Mouse (Mus musculus): Measurements from ENCODE around the gene Disp3. TPM values are rescaled to one million over a fixed set of nuclear protein-coding genes. Genes with fewer than 3 reads are reported as not detected.
A peak's percentile ranks its signal among the peaks of the same experiment; 100 is the strongest.

Disp3 gene
- 0.39 TPM in 1 of 2 replicates, not detected in the other for total RNA-seq (2014; rRNA removed; ENCODE audit: low replicate concordance)
- 0.11 TPM in 1 of 2 replicates, not detected in the other for polyA plus RNA-seq (2015; fragmentation: Nextera tagmentation; extraction: Ambion mirVana)

- no peak for ATAC-seq (ENCODE audit: insufficient read depth, low read depth)
- no peaks in the 10 kb centered on the region for H3K9me3 ChIP-seq (replicated peaks; ENCODE audit: control insufficient read depth, low read length)
- peaks cover 38% of the 10 kb centered on the region for H3K27me3 ChIP-seq (ENCODE audit: control insufficient read depth, insufficient read depth, low read length)
- DNase-seq (ENCODE audit: low spot score) = no peak
- peak within 1 kb of the TSS; percentile 55 for H3K4me2 ChIP-seq (ENCODE audit: low read depth, low read length)
- no peak within 1 kb of the TSS for H3K27ac ChIP-seq (ENCODE audit: low read depth)
- 1% methylated on average over 40 of the region's 54 CpGs for WGBS
- TF ChIP-seq EP300 (IDR thresholded peaks at IDR 0.05; ENCODE audit: low read depth) (no peak), CTCF (IDR thresholded peaks at IDR 0.05; ENCODE audit: low read depth) (no peak)
- H3K4me3 ChIP-seq (ENCODE audit: low read depth, low read length) = peak within 1 kb of the TSS; percentile 38
- no peaks in the 10 kb centered on the region for H3K36me3 ChIP-seq (replicated peaks; ENCODE audit: control insufficient read depth, insufficient read depth, low read length)
- no peaks in the 10 kb centered on the region for H3K4me1 ChIP-seq (ENCODE audit: control insufficient read depth, insufficient read depth)
- no peak within 1 kb of the TSS for H3K9ac ChIP-seq (replicated peaks; ENCODE audit: low read depth, low read length)
Observed at GRCm38 (mm10) chr4:148287476-148288054, at the start of gene Disp3. Gene Disp3 (minus strand): TSS chr4:148287965.

- Histone ChIP-seq H3K27ac (ENCODE audit: low read depth) (no peak overlapping the region), H3K9me3 (replicated peaks; ENCODE audit: control insufficient read depth, low read length) (0 out of 2 replicates have a peak, but pooled peaks cover 4% of the 10 kb centered on the region), H3K4me3 (ENCODE audit: low read depth, low read length) (no peak overlapping the region), H3K4me1 (ENCODE audit: control insufficient read depth, insufficient read depth) (no peaks in the 10 kb centered on the region), H3K36me3 (replicated peaks; ENCODE audit: control insufficient read depth, insufficient read depth, low read length) (no peaks in the 10 kb centered on the region), H3K9ac (replicated peaks; ENCODE audit: low read depth, low read length) (no peak overlapping the region), H3K4me2 (ENCODE audit: low read depth, low read length) (no peak overlapping the region), H3K27me3 (ENCODE audit: control insufficient read depth, insufficient read depth, low read length) (0 out of 2 replicates have a peak, but pooled peaks cover 5% of the 10 kb centered on the region)
- TF ChIP-seq CTCF (IDR thresholded peaks at IDR 0.05; ENCODE audit: low read depth) (no peak), EP300 (IDR thresholded peaks at IDR 0.05; ENCODE audit: low read depth) (no peak)
- ATAC-seq (ENCODE audit: insufficient read depth, low read depth) (no peak), DNase-seq (ENCODE audit: low spot score) (no peak)
- 63% methylated on average over 2 of the region's 2 CpGs for WGBS
Observed at GRCm38 (mm10) chr4:148330269-148330668, 42.5 kb upstream of the Disp3 start.

GRCm38 (mm10) chr4:148329431-148329830 lies 41.7 kb upstream of the Disp3 start:
- no peak for TF ChIP-seq EP300 (IDR thresholded peaks at IDR 0.05; ENCODE audit: low read depth)
- no peak for TF ChIP-seq CTCF (IDR thresholded peaks at IDR 0.05; ENCODE audit: low read depth)

GRCm38 (mm10) chr4:148328237-148328636 lies 40.5 kb upstream of the Disp3 start:
- WGBS = 68% methylated on average over 1 of the region's 1 CpGs
- ATAC-seq (ENCODE audit: insufficient read depth, low read depth) = no peak

More at GRCm38 (mm10) chr4:148329431-148329830, 41.7 kb upstream of the Disp3 start:
- H3K4me3 ChIP-seq (ENCODE audit: low read depth, low read length) = no peak overlapping the region
- no peak overlapping the region for H3K4me2 ChIP-seq (ENCODE audit: low read depth, low read length)
- H3K9me3 ChIP-seq (replicated peaks; ENCODE audit: control insufficient read depth, low read length) = 0 out of 2 replicates have a peak, but pooled peaks cover 4% of the 10 kb centered on the region
- DNase-seq (ENCODE audit: low spot score) (no peak), ATAC-seq (ENCODE audit: insufficient read depth, low read depth) (no peak)
- 38% methylated on average over 11 of the region's 11 CpGs for WGBS
- H3K9ac ChIP-seq (replicated peaks; ENCODE audit: low read depth, low read length) = no peak overlapping the region
- H3K4me1 ChIP-seq (ENCODE audit: control insufficient read depth, insufficient read depth) = no peaks in the 10 kb centered on the region
- 0 out of 2 replicates have a peak, but pooled peaks cover 5% of the 10 kb centered on the region for H3K27me3 ChIP-seq (ENCODE audit: control insufficient read depth, insufficient read depth, low read length)
- no peaks in the 10 kb centered on the region for H3K36me3 ChIP-seq (replicated peaks; ENCODE audit: control insufficient read depth, insufficient read depth, low read length)
- H3K27ac ChIP-seq (ENCODE audit: low read depth) = no peak overlapping the region

GRCm38 (mm10) chr4:148327266-148327997 lies 39.7 kb upstream of the Disp3 start:
- ATAC-seq (ENCODE audit: insufficient read depth, low read depth) (no peak), DNase-seq (ENCODE audit: low spot score) (no peak)
- no peak for TF ChIP-seq EP300 (IDR thresholded peaks at IDR 0.05; ENCODE audit: low read depth)
- Histone ChIP-seq H3K4me2 (ENCODE audit: low read depth, low read length) (no peak overlapping the region), H3K36me3 (replicated peaks; ENCODE audit: control insufficient read depth, insufficient read depth, low read length) (no peaks in the 10 kb centered on the region), H3K9ac (replicated peaks; ENCODE audit: low read depth, low read length) (no peak overlapping the region), H3K27ac (ENCODE audit: low read depth) (no peak overlapping the region), H3K9me3 (replicated peaks; ENCODE audit: control insufficient read depth, low read length) (0 out of 2 replicates have a peak, but pooled peaks cover 4% of the 10 kb centered on the region), H3K4me1 (ENCODE audit: control insufficient read depth, insufficient read depth) (no peaks in the 10 kb centered on the region), H3K27me3 (ENCODE audit: control insufficient read depth, insufficient read depth, low read length) (0 out of 2 replicates have a peak, but pooled peaks cover 9% of the 10 kb centered on the region), H3K4me3 (ENCODE audit: low read depth, low read length) (no peak overlapping the region)
- WGBS = 11% methylated on average over 19 of the region's 19 CpGs

More at GRCm38 (mm10) chr4:148328237-148328636, 40.5 kb upstream of the Disp3 start:
- Histone ChIP-seq H3K9ac (replicated peaks; ENCODE audit: low read depth, low read length) (no peak overlapping the region), H3K27me3 (ENCODE audit: control insufficient read depth, insufficient read depth, low read length) (0 out of 2 replicates have a peak, but pooled peaks cover 5% of the 10 kb centered on the region), H3K9me3 (replicated peaks; ENCODE audit: control insufficient read depth, low read length) (0 out of 2 replicates have a peak, but pooled peaks cover 4% of the 10 kb centered on the region), H3K36me3 (replicated peaks; ENCODE audit: control insufficient read depth, insufficient read depth, low read length) (no peaks in the 10 kb centered on the region), H3K4me1 (ENCODE audit: control insufficient read depth, insufficient read depth) (no peaks in the 10 kb centered on the region), H3K4me2 (ENCODE audit: low read depth, low read length) (no peak overlapping the region), H3K27ac (ENCODE audit: low read depth) (no peak overlapping the region), H3K4me3 (ENCODE audit: low read depth, low read length) (no peak overlapping the region)
- TF ChIP-seq EP300 (IDR thresholded peaks at IDR 0.05; ENCODE audit: low read depth) (no peak), CTCF (IDR thresholded peaks at IDR 0.05; ENCODE audit: low read depth) (no peak)
- no peak for DNase-seq (ENCODE audit: low spot score)

Measured in heart, postnatal 0 days (tissue).